Mouse (Mus musculus) G1E (cell line): Measurements from ENCODE around the gene Arap1. TPM values are rescaled to one million over a fixed set of nuclear protein-coding genes. Genes with fewer than 3 reads are reported as not detected.

ENCODE experiments used
- ATAC-seq: 2 replicates; pipeline ENCODE4 v1.8.0; 2016; ENCODE audit warnings: mild to moderate bottlenecking; ENCODE audit not compliant: insufficient number of reproducible peaks, poor library complexity, low FRiP score, severe bottlenecking; ENCODE audit errors: extremely low read depth
- DNase-seq: peaks from one replicate; pipeline ENCODE4 v3.0.0; 2012; ENCODE audit warnings: low spot score
- H3K27me3 ChIP-seq: 2 replicates; pipeline ENCODE4 v1.6.1; 2012; ENCODE audit warnings: mild to moderate bottlenecking, low read length, inconsistent platforms; ENCODE audit not compliant: insufficient read depth
- H3K36me3 ChIP-seq: replicated peaks from 2 replicates; pipeline ENCODE3; 2012; ENCODE audit warnings: mild to moderate bottlenecking, inconsistent platforms
- H3K4me1 ChIP-seq: 2 replicates; pipeline ENCODE4 v1.6.1; 2012; ENCODE audit warnings: low read depth, low read length, inconsistent platforms, mixed read lengths; ENCODE audit not compliant: insufficient read depth
- H3K4me3 ChIP-seq: 2 replicates; pipeline ENCODE4 v1.5.1; 2012; ENCODE audit warnings: low read depth, mild to moderate bottlenecking, inconsistent platforms, low read length, moderate library complexity, mixed read lengths
- H3K9me3 ChIP-seq: replicated peaks from 2 replicates; pipeline ENCODE4 v1.6.1; 2012; ENCODE audit warnings: inconsistent platforms
- CTCF ChIP-seq: IDR thresholded peaks from 2 replicates; pipeline ENCODE4 v1.5.1; 2012; ENCODE audit warnings: low read depth, low read length, inconsistent platforms, mixed read lengths
- GATA1 ChIP-seq: IDR thresholded peaks from 2 replicates; pipeline ENCODE4 v1.6.1; 2012; ENCODE audit warnings: borderline replicate concordance, low read length, inconsistent platforms, mixed read lengths
- GATA2 ChIP-seq: IDR thresholded peaks from 2 replicates; pipeline ENCODE4 v1.6.1; 2012; ENCODE audit warnings: low read depth, low read length, inconsistent platforms, borderline replicate concordance
- POLR2AphosphoS5 ChIP-seq: IDR thresholded peaks from 2 replicates; pipeline ENCODE4 v1.6.1; 2012; ENCODE audit warnings: low read depth, low read length, inconsistent platforms; ENCODE audit not compliant: insufficient replicate concordance
- TAL1 ChIP-seq: conservative IDR thresholded peaks from 2 replicates; pipeline ENCODE4 v1.6.1; 2012; ENCODE audit warnings: low read depth, low read length, inconsistent platforms, mixed read lengths
- polyA plus RNA-seq: library from polyadenylated mRNA; stranded (reverse); fragments of >175 nt; gene quantifications from 2 replicates; pipeline ENCODE4 v1.2.3, GENCODE M21; 2012
- total RNA-seq, 2 experiments: library from RNA; stranded (forward) in 1 of 2; stranded (reverse) in 1 of 2; fragments of 200-1000 nt in 1 of 2; fragments of >200 nt in 1 of 2; fragmentation: Nextera tagmentation in 1 of 2; gene quantifications; 2 replicates each; pipeline ENCODE4 v1.2.3; 2014 to 2017

Arap1 gene
- total and polyA plus RNA-seq, 3 experiments: 62.0 to 115 (median 67.6) TPM

DNA sequence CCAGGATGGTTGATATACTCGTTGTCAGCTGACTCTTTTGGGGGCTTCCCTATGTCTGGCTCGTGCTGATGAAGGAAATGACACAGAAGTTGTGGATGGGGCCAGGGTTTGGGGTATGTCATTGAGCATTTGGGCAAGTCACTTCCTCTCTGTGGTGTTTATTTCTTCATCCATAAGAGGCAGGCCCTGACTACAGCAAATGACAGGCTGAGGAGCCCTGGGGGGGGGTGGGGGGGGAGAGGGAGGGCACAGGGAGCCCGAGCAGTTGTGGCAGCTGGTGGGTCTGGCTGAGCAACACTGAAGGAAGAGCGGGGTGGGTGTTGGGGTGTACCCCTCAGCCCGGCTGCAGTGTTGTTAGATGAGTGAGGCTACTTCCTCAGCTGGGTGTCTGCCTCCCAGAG is 14.9 kb downstream of the Arap1 start:
- Histone ChIP-seq H3K9me3 (no peaks in the 10 kb centered on the region), H3K4me3 (peak overlapping the region; percentile 42; the same call in 1 of the 2 replicates), H3K36me3 (peaks cover 12% of the 10 kb centered on the region), H3K4me1 (peaks cover 45% of the 10 kb centered on the region), H3K27me3 (no peaks in the 10 kb centered on the region)
- ATAC-seq (peak; percentile 48), DNase-seq (no peak)
- no peak for TF ChIP-seq TAL1
- TF ChIP-seq CTCF: no peak
- TF ChIP-seq GATA1: no peak
- no peak for TF ChIP-seq POLR2AphosphoS5
- no peak for TF ChIP-seq GATA2

DNA sequence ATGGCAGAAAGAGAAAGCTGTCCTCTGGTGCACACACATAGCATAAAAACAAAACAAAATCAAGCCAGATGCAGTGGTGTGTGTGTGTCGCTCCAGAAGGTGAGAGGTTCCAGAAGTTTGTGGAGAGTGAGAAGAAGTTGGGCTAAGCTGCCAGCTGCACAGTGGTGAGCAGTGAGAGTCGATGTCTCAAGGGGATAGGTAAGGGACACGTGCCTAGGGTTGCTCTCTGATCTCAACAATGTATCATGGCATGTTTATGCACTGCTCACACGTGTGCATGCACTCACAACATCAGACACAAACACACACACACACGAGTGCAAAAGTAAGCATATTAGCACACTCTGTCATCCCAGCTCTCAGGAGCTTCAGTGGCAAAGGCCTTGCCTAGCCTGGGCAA is 16.0 kb downstream of the Arap1 start:
- ATAC-seq: no peak
- H3K4me1 ChIP-seq: peaks cover 51% of the 10 kb centered on the region
- no peaks in the 10 kb centered on the region for H3K27me3 ChIP-seq
- no peaks in the 10 kb centered on the region for H3K9me3 ChIP-seq
- H3K4me3 ChIP-seq: no peak overlapping the region
- TF ChIP-seq GATA1: no peak
- TF ChIP-seq TAL1: no peak
- TF ChIP-seq CTCF: no peak
- TF ChIP-seq POLR2AphosphoS5: no peak
- no peak for TF ChIP-seq GATA2
- peaks cover 13% of the 10 kb centered on the region for H3K36me3 ChIP-seq
- DNase-seq: no peak

DNA sequence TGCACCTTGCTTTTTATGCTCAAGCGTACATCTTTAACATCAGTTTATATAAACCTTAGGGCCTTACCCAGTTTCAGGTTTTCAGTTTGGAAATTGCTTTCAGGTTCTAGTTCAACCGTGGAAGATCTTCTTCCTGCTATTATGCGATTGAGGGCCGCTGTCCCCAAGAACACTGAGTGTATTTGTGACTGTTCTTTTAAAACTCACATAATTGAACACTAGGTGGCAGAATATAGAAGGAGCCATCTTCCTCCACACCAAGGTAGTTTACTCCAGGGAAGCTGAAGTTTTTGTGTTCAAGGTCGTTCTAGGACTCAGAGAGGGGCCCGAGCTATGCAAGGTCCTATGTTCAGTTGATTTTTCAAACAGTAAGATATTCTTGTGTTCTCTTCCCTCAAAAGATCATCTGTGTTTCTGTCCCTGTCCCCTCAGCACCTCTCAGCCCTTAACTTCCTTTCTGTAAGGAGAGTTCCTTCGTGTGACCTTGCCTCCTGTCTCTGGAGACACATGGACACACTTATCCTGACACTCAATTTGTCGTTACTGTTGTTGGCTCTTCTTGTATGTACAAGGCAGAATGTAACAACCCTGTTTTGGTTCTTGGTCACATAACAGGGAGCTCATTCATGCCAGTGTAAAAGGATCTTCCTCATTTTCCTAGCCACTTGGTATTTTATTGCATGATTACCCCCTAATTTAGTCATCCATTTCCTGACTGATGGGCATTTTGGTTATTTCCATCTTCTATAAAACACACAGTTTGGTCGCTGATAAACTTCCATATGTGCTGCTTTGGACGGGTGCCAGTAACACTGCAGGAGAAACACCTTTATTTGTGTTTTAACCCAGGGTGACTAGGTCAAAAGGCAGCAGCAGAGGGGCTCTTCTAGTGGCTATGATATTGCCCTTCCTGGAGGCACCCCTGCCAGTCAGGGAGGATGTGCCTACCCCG is 20.3 kb downstream of the Arap1 start:
- DNase-seq (no peak), ATAC-seq (no peak)
- Histone ChIP-seq H3K9me3 (peaks cover 2% of the 10 kb centered on the region; the same call in 1 of the 2 replicates), H3K4me3 (no peak overlapping the region), H3K4me1 (peaks cover 22% of the 10 kb centered on the region), H3K36me3 (peaks cover 32% of the 10 kb centered on the region), H3K27me3 (no peaks in the 10 kb centered on the region)
- no peak for TF ChIP-seq TAL1
- TF ChIP-seq CTCF: no peak
- no peak for TF ChIP-seq GATA1
- no peak for TF ChIP-seq GATA2
- TF ChIP-seq POLR2AphosphoS5: no peak

DNA sequence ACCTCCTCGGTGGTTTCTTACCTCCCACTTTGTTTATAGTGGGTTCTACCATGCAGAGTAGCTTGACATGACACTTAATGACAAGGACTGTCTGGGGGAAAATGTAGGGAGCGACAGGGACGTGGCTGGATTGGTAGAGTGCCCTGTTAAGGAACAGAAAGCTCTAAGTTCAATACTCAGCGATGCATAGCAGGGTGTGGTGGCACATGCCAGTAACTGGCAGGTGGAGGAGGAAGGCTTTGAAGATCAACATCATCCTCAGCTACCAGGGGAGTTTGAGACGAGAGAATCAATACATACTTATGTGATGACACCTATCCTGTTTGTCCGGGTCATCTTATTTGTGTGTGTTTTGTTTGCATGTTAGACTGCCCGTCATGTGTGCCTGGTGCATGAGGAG is 21.8 kb downstream of the Arap1 start:
- peaks cover 2% of the 10 kb centered on the region; the same call in 1 of the 2 replicates for H3K9me3 ChIP-seq
- H3K4me3 ChIP-seq: no peak overlapping the region
- H3K27me3 ChIP-seq: no peaks in the 10 kb centered on the region
- peaks cover 7% of the 10 kb centered on the region for H3K4me1 ChIP-seq
- no peak for ATAC-seq
- TF ChIP-seq GATA2 (no peak), POLR2AphosphoS5 (no peak), TAL1 (no peak), CTCF (no peak), GATA1 (no peak)
- peaks cover 38% of the 10 kb centered on the region for H3K36me3 ChIP-seq
- DNase-seq: no peak

DNA sequence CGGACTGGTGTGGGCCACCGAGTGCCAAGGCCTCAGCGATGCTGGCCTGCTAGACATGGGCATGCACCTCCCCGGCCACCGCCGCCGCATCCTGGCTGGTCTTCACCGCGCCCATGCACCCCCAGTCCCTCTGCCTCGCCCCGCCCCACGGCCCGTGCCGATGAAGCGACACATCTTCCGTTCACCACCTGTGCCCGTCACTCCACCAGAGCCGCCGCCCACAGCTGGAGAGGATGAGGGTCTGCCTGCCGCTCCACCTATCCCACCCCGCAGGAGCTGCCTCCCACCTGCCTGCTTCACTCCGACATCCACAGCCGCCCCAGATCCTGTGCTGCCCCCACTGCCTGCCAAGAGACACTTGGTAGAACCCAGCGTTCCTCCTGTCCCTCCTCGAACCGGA is 25.2 kb downstream of the Arap1 start:
- DNase-seq (no peak), ATAC-seq (no peak)
- TF ChIP-seq GATA2 (no peak), TAL1 (no peak), GATA1 (no peak), CTCF (no peak), POLR2AphosphoS5 (no peak)
- Histone ChIP-seq H3K27me3 (no peaks in the 10 kb centered on the region), H3K4me1 (peaks cover 16% of the 10 kb centered on the region), H3K4me3 (no peak overlapping the region), H3K9me3 (peaks cover 2% of the 10 kb centered on the region; the same call in 1 of the 2 replicates), H3K36me3 (peaks cover 55% of the 10 kb centered on the region)

DNA sequence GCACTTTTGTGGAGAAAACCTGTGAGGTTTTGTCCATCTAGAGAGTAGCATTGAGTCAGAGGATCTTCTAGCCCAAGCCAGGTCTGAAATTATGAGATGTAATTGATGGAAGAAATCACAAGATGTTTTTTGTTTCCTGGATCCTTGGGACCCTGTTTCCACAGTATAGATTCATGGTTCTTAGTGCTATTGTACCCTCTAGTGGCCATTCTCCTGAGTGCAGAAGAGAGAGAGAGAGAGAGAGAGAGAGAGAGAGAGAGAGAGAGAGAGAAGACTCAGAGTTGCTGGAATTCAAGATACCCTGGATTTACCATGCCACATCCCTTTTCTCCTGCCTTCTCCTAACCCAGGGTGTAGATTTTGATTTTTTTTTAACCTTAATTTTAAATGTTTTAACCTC is 26.3 kb downstream of the Arap1 start:
- no peaks in the 10 kb centered on the region for H3K27me3 ChIP-seq
- DNase-seq: no peak
- no peak overlapping the region for H3K4me3 ChIP-seq
- H3K9me3 ChIP-seq: peaks cover 2% of the 10 kb centered on the region; the same call in 1 of the 2 replicates
- H3K36me3 ChIP-seq: peaks cover 56% of the 10 kb centered on the region
- ATAC-seq: no peak
- TF ChIP-seq GATA1 (no peak), POLR2AphosphoS5 (no peak), CTCF (0 out of 2 replicates have a peak, but pooled peaks have one; percentile 26), TAL1 (no peak), GATA2 (no peak)
- peaks cover 24% of the 10 kb centered on the region for H3K4me1 ChIP-seq
